ENCODE assay signal across 9 mouse cellular contexts in genomic region chr15:9608177-9608576, GRCm38 (mm10).
DNase-seq lines count a peak whose midpoint lies in the region; ATAC-seq and TF ChIP-seq lines count a peak whose summit lies in the region.
"Had no signal": no experiment of that assay in that cellular context is flagged by ENCODE, and none has a peak within 500 bp of the region (broad histone marks: within the 10 kb centered on the region; RNA-seq: fewer than 3 reads in every experiment).

No protein-coding gene starts in this region.

- ATAC-seq in hindbrain, postnatal 0 days, result no peak
- ATAC-seq in hindbrain, embryonic 11.5 days (ENCODE audit: low FRiP score), result no peak
- ATAC-seq in activated CD4-positive, CD25-positive, alpha-beta regulatory T cell, adult 4 months, result peak; percentile 70

- H3K9ac ChIP-seq in hindbrain, postnatal 0 days (replicated peaks; ENCODE audit: low read length), result no peak overlapping the region
- no peak overlapping the region for H3K9ac ChIP-seq in hindbrain, embryonic 11.5 days (ENCODE audit: low read depth, low read length)
- H3K9ac ChIP-seq: limb, embryonic 12.5 days had no signal

- H3K36me3 ChIP-seq in hindbrain, postnatal 0 days (ENCODE audit: insufficient read depth, low read length), result no peaks in the 10 kb centered on the region
- no peaks in the 10 kb centered on the region for H3K36me3 ChIP-seq in hindbrain, embryonic 11.5 days (ENCODE audit: control insufficient read depth, insufficient read depth, low read length)
- no peaks in the 10 kb centered on the region for H3K36me3 ChIP-seq in spleen, adult 2 months (ENCODE audit: control insufficient read depth, insufficient read depth, low read length)
- no peaks in the 10 kb centered on the region; the same call in 1 of the 2 replicates for H3K36me3 ChIP-seq in splenic B cell, adult 2 months (ENCODE audit: control insufficient read depth, insufficient read depth, low read length, poor library complexity, severe bottlenecking)
- H3K36me3 ChIP-seq: limb, embryonic 12.5 days had no signal

- WGBS in hindbrain, postnatal 0 days, result 75% methylated on average over 4 of the region's 4 CpGs
- WGBS in hindbrain, embryonic 11.5 days, result 79% methylated on average over 4 of the region's 4 CpGs
- 45% methylated on average over 4 of the region's 4 CpGs for WGBS in spleen, adult 2 months

- no peaks in the 10 kb centered on the region for H3K4me1 ChIP-seq in hindbrain, postnatal 0 days (ENCODE audit: insufficient read depth, low read length)
- no peaks in the 10 kb centered on the region for H3K4me1 ChIP-seq in hindbrain, embryonic 11.5 days (replicated peaks; ENCODE audit: control insufficient read depth, insufficient read depth, low read length)
- no peaks in the 10 kb centered on the region for H3K4me1 ChIP-seq in spleen, adult 2 months (ENCODE audit: control insufficient read depth, insufficient read depth, insufficient read length)
- H3K4me1 ChIP-seq: limb, embryonic 12.5 days had no signal

- TF ChIP-seq CTCF in hindbrain, postnatal 0 days (IDR thresholded peaks at IDR 0.05; ENCODE audit: low read depth), result peak; percentile 50
- TF ChIP-seq CTCF in spleen, adult 2 months (IDR thresholded peaks at IDR 0.05; ENCODE audit: extremely low read depth, insufficient read depth, insufficient read length, insufficient replicate concordance), result peak; percentile 33; the same call in 1 of the 2 replicates

- peak; percentile 14 for DNase-seq in hindbrain, postnatal 0 days (ENCODE audit: low spot score)
- DNase-seq in hindbrain, embryonic 11.5 days (ENCODE audit: low spot score), result no peak
- no peak for DNase-seq in spleen, adult 2 months (ENCODE audit: low read depth in 1 of 2, low spot score in 2 of 2)
- DNase-seq in spleen, postnatal 10 days (ENCODE audit: low spot score in 2 of 2), result no peak
- peak; percentile 29 for DNase-seq in splenic B cell, adult 2 months (ENCODE audit: low read depth, low spot score)
- DNase-seq in cerebellum, adult 9-11 months, result no peak
- DNase-seq: gastrocnemius, postnatal 36 days had no signal

- TF ChIP-seq POLR2A in spleen, adult 2 months (IDR thresholded peaks at IDR 0.05; ENCODE audit: low read depth, low read length), result no peak

- H3K27me3 ChIP-seq in hindbrain, postnatal 0 days (ENCODE audit: insufficient read depth, low read length), result no peaks in the 10 kb centered on the region
- no peaks in the 10 kb centered on the region for H3K27me3 ChIP-seq in hindbrain, embryonic 11.5 days (ENCODE audit: control insufficient read depth, insufficient read depth, low read length)
- H3K27me3 ChIP-seq in spleen, adult 2 months (ENCODE audit: control insufficient read depth, insufficient read depth, low read length), result no peaks in the 10 kb centered on the region
- H3K27me3 ChIP-seq in splenic B cell, adult 2 months (ENCODE audit: control insufficient read depth, insufficient read depth, low read length, poor library complexity, severe bottlenecking), result no peaks in the 10 kb centered on the region
- H3K27me3 ChIP-seq: limb, embryonic 12.5 days had no signal

- no peak overlapping the region for H3K4me2 ChIP-seq in hindbrain, postnatal 0 days (ENCODE audit: low read depth, low read length)
- no peak overlapping the region for H3K4me2 ChIP-seq in hindbrain, embryonic 11.5 days (replicated peaks; ENCODE audit: low read depth, low read length)
- H3K4me2 ChIP-seq: limb, embryonic 12.5 days had no signal

- no peak overlapping the region for H3K4me3 ChIP-seq in hindbrain, postnatal 0 days (ENCODE audit: low read length)
- no peak overlapping the region for H3K4me3 ChIP-seq in hindbrain, embryonic 11.5 days (ENCODE audit: low read depth, low read length)
- no peak overlapping the region for H3K4me3 ChIP-seq in spleen, adult 2 months (ENCODE audit: extremely low read depth, insufficient read depth, insufficient read length)
- H3K4me3 ChIP-seq: limb, embryonic 12.5 days had no signal

- no peak overlapping the region for H3K27ac ChIP-seq in hindbrain, postnatal 0 days
- no peak overlapping the region for H3K27ac ChIP-seq in hindbrain, embryonic 11.5 days (ENCODE audit: low read depth, low read length)
- H3K27ac ChIP-seq in spleen, adult 2 months (ENCODE audit: insufficient read depth, low read length), result no peak overlapping the region
- H3K27ac ChIP-seq: limb, embryonic 12.5 days had no signal

- no peaks in the 10 kb centered on the region for H3K9me3 ChIP-seq in hindbrain, postnatal 0 days (ENCODE audit: low read length)
- no peaks in the 10 kb centered on the region for H3K9me3 ChIP-seq in hindbrain, embryonic 11.5 days (ENCODE audit: control insufficient read depth, low read length)
- H3K9me3 ChIP-seq: limb, embryonic 12.5 days had no signal

Comparison
In these comparisons a context has a peak if more than half of its experiments do, and no peak if none do; other contexts are left out.
1. DNase-seq: peak in hindbrain, postnatal 0 days (single experiment) and splenic B cell, adult 2 months (single experiment); none in hindbrain, embryonic 11.5 days (single experiment), spleen, adult 2 months (0 of 2), spleen, postnatal 10 days (0 of 2) and cerebellum, adult 9-11 months (single experiment).